ENCODE assay signal across 16 mouse cellular contexts in genomic region chr13:59886572-59886971, GRCm38 (mm10).
DNase-seq lines count a peak whose midpoint lies in the region; ATAC-seq and TF ChIP-seq lines count a peak whose summit lies in the region.
"Had no signal": no experiment of that assay in that cellular context is flagged by ENCODE, and none has a peak within 500 bp of the region (broad histone marks: within the 10 kb centered on the region; RNA-seq: fewer than 3 reads in every experiment).

No protein-coding gene starts in this region.

- no peak overlapping the region for H3K27ac ChIP-seq in intestine, postnatal 0 days (ENCODE audit: low read depth, low read length)
- no peak overlapping the region for H3K27ac ChIP-seq in intestine, embryonic 16.5 days (ENCODE audit: low read length)
- no peak overlapping the region for H3K27ac ChIP-seq in ES-Bruce4 (ENCODE audit: insufficient read depth, low read length)
- peak overlapping the region; percentile 63; the same call in 1 of the 2 replicates for H3K27ac ChIP-seq in embryonic facial prominence, embryonic 15.5 days (replicated peaks)
- H3K27ac ChIP-seq: forebrain, embryonic 10.5 days; heart, embryonic 15.5 days; hindbrain, embryonic 14.5 days; midbrain, embryonic 13.5 days; neural tube, embryonic 13.5 days had no signal

- no peaks in the 10 kb centered on the region for H3K36me3 ChIP-seq in intestine, postnatal 0 days (ENCODE audit: control insufficient read depth, insufficient read depth)
- no peaks in the 10 kb centered on the region for H3K36me3 ChIP-seq in intestine, embryonic 16.5 days (ENCODE audit: control insufficient read depth, insufficient read depth, low read length)
- no peaks in the 10 kb centered on the region for H3K36me3 ChIP-seq in ES-Bruce4 (ENCODE audit: control insufficient read depth, insufficient read depth, low read length, poor library complexity, severe bottlenecking)
- no peaks in the 10 kb centered on the region for H3K36me3 ChIP-seq in embryonic facial prominence, embryonic 15.5 days
- H3K36me3 ChIP-seq: forebrain, embryonic 10.5 days; heart, embryonic 15.5 days; midbrain, embryonic 13.5 days; neural tube, embryonic 13.5 days had no signal

- peak; percentile 60 for TF ChIP-seq CTCF in intestine, postnatal 0 days (IDR thresholded peaks at IDR 0.05; ENCODE audit: low read depth)
- TF ChIP-seq CTCF in ES-Bruce4 (IDR thresholded peaks at IDR 0.05; ENCODE audit: low read depth, low read length): peak; percentile 55

- DNase-seq in 3T3-L1 (ENCODE audit: low read depth, low spot score): peak; percentile 45
- DNase-seq in adrenal gland, postnatal 25 days: no peak
- DNase-seq in Muller cell, postnatal 12 days (ENCODE audit: inconsistent ontology term): no peak
- DNase-seq: cerebellum, adult 2 months; gastrocnemius, postnatal 14 days; kidney, postnatal 25 days had no signal

- 65% methylated on average over 3 of the region's 3 CpGs for WGBS in intestine, postnatal 0 days
- 59% methylated on average over 3 of the region's 3 CpGs for WGBS in intestine, embryonic 16.5 days
- 61% methylated on average over 3 of the region's 3 CpGs for WGBS in embryonic facial prominence, embryonic 15.5 days

- no peak for TF ChIP-seq EP300 in ES-Bruce4 (IDR thresholded peaks at IDR 0.05; ENCODE audit: insufficient read depth, low read depth, low read length)

- H3K4me1 ChIP-seq in intestine, postnatal 0 days (replicated peaks; ENCODE audit: control insufficient read depth, insufficient read depth, low read length): no peaks in the 10 kb centered on the region
- peaks cover 4% of the 10 kb centered on the region; the same call in 1 of the 2 replicates for H3K4me1 ChIP-seq in intestine, embryonic 16.5 days (ENCODE audit: control insufficient read depth, insufficient read depth, low read length)
- no peaks in the 10 kb centered on the region for H3K4me1 ChIP-seq in ES-Bruce4 (ENCODE audit: control insufficient read depth, insufficient read depth, low read length)
- H3K4me1 ChIP-seq in embryonic facial prominence, embryonic 15.5 days: peaks cover 18% of the 10 kb centered on the region

- no peaks in the 10 kb centered on the region for H3K9me3 ChIP-seq in intestine, postnatal 0 days (ENCODE audit: control insufficient read depth)
- H3K9me3 ChIP-seq in intestine, embryonic 16.5 days (ENCODE audit: control insufficient read depth, low read length): 0 out of 2 replicates have a peak, but pooled peaks cover 2% of the 10 kb centered on the region
- H3K9me3 ChIP-seq in ES-Bruce4 (replicated peaks; ENCODE audit: control insufficient read depth, insufficient read depth, low read length, poor library complexity, severe bottlenecking): no peaks in the 10 kb centered on the region
- H3K9me3 ChIP-seq in embryonic facial prominence, embryonic 15.5 days (replicated peaks): no peaks in the 10 kb centered on the region
- H3K9me3 ChIP-seq: heart, embryonic 15.5 days had no signal

- no peak for TF ChIP-seq POLR2A in ES-Bruce4 (IDR thresholded peaks at IDR 0.05; ENCODE audit: insufficient read depth, low read length)

- no peak for ATAC-seq in intestine, postnatal 0 days
- ATAC-seq in intestine, embryonic 16.5 days: no peak
- ATAC-seq in embryonic facial prominence, embryonic 15.5 days (ENCODE audit: insufficient number of reproducible peaks, low FRiP score, low TSS enrichment, low read depth): no peak
- ATAC-seq in megakaryocyte-erythroid progenitor cell, adult 5-6 weeks (replicated peaks; ENCODE audit: low FRiP score, low TSS enrichment, poor library complexity, severe bottlenecking): no peak
- ATAC-seq: midbrain, embryonic 13.5 days had no signal

- no peak overlapping the region for H3K4me2 ChIP-seq in intestine, postnatal 0 days (replicated peaks; ENCODE audit: low read depth)
- no peak overlapping the region for H3K4me2 ChIP-seq in intestine, embryonic 16.5 days (ENCODE audit: low read depth, low read length)
- no peak overlapping the region for H3K4me2 ChIP-seq in embryonic facial prominence, embryonic 15.5 days (replicated peaks)
- H3K4me2 ChIP-seq: heart, embryonic 15.5 days; hindbrain, embryonic 14.5 days; midbrain, embryonic 13.5 days; neural tube, embryonic 13.5 days had no signal

- H3K27me3 ChIP-seq in intestine, postnatal 0 days (replicated peaks; ENCODE audit: control insufficient read depth, insufficient read depth, low read length): no peaks in the 10 kb centered on the region
- no peaks in the 10 kb centered on the region for H3K27me3 ChIP-seq in intestine, embryonic 16.5 days (replicated peaks; ENCODE audit: control insufficient read depth, insufficient read depth, low read length)
- H3K27me3 ChIP-seq in ES-Bruce4 (ENCODE audit: control insufficient read depth, insufficient read depth, low read length, poor library complexity, severe bottlenecking): no peaks in the 10 kb centered on the region
- no peaks in the 10 kb centered on the region for H3K27me3 ChIP-seq in embryonic facial prominence, embryonic 15.5 days
- H3K27me3 ChIP-seq: heart, embryonic 15.5 days had no signal

- no peak overlapping the region for H3K4me3 ChIP-seq in intestine, postnatal 0 days (ENCODE audit: low read depth, low read length)
- no peak overlapping the region for H3K4me3 ChIP-seq in intestine, embryonic 16.5 days (ENCODE audit: low read length)
- no peak overlapping the region for H3K4me3 ChIP-seq in ES-Bruce4 (ENCODE audit: low read depth, low read length)
- no peak overlapping the region for H3K4me3 ChIP-seq in embryonic facial prominence, embryonic 15.5 days (replicated peaks)
- H3K4me3 ChIP-seq: forebrain, embryonic 10.5 days; heart, embryonic 15.5 days; midbrain, embryonic 13.5 days; neural tube, embryonic 13.5 days had no signal

- no peak overlapping the region for H3K9ac ChIP-seq in intestine, postnatal 0 days (ENCODE audit: low read depth, low read length)
- H3K9ac ChIP-seq in intestine, embryonic 16.5 days (ENCODE audit: low read depth, low read length): no peak overlapping the region
- no peak overlapping the region for H3K9ac ChIP-seq in ES-Bruce4 (ENCODE audit: low read depth, poor library complexity, severe bottlenecking)
- no peak overlapping the region for H3K9ac ChIP-seq in embryonic facial prominence, embryonic 15.5 days
- H3K9ac ChIP-seq: heart, embryonic 15.5 days; hindbrain, embryonic 14.5 days; midbrain, embryonic 13.5 days; neural tube, embryonic 13.5 days had no signal
